Mouse (Mus musculus) cerebellum, adult 9-11 months (tissue): Measurements from ENCODE around the gene Spaca5.
A peak's percentile ranks its signal among the peaks of the same experiment; 100 is the strongest.

ENCODE experiments used
- DNase-seq: peaks from one replicate; pipeline ENCODE4 v3.0.0; 2022

The Spaca5 gene

DNA sequence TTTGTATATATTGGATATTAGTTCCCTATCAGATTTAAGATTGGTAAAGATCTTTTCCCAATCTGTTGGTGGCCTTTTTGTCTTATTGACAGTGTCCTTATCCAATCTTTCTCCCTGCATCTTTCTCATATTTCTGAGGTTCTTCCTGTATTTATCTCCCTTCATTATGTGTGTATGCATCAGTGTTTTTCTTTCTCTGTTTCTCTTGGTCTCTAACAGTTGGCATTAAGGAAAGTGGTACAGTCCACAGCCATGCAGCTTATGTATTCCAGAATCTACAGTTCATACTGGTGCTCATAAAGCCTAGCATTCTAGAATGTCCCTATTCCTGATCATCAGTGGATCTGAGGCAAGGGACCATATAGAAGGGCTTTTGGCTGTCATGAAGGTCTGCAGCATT is at the start of gene Spaca5:
TSS of gene Spaca5 (plus strand) at position 301 of the 400 bp plus-strand sequence.
- DNase-seq: no peak

DNA sequence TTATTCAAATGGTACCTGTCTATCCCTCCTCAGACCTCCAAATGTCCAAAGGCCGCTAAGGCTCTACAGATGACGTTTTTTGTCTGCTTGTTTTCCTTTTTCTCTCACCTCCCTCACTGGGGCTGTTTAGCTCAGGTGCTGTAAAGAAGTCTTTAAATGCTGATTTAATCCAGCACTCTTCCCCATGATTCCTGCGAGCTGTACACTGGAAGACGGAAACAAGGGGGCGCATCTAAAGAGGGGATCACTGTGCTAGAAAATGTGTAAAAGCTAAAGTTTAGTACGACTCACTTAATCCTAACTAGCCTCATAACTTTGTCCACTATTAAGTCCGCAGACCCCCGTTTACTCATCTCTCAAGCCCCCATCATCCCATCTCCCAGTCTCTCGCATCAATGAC is 6.7 kb upstream of the Spaca5 start:
- no peak for DNase-seq

DNA sequence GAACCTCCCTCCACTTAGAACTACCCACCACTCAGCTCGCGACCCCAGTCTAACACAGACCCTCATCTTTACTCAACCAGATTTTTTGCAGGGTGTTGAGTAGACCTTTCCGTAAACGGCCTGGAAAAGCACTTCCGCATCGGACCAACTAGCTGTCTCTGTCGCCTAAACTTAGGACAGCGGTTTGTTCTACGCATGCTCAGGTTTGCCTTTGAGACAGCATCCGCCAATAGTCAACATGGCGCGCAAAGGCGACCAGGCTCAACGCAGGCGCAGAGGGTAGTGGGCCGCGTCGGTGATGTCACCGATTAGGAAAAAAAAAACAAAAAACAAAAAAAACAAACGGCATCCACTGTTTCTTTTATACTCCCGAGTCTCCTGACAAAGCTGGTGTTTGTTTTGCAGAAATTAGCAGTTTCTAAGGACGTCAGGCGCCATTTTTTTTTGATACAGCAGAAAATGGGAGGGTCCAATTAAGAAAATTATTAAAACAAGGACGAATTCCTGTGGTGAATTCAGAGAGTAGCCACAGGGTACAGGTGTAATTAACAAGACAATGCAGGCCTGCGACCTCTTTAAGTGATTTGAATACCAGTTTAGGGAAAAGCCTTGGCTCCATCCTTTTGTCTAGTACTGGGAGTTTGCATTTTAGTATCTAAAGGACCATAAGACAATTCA is 6.2 kb upstream of the Spaca5 start, which contains the start of gene Zfp182:
TSS of gene Zfp182 (minus strand) at position 451 of the 678 bp plus-strand sequence.
- DNase-seq: peak; percentile 81

DNA sequence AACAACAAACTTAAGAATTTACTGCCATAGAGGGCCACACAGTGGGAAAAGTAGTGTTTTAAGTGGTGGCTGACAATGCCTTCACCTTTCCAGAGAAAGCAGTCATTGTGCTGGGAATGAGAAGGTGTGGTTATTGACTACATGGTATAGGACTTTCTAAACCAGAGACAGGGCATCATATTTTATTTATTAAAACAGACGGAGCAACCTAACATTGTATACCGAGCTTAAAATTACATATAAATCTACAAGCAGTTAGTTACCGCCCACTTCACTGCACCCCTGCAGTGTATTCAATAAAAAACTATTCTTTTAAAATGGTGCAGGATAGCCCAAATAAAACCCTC is 5.7 kb upstream of the Spaca5 start:
- DNase-seq: no peak

DNA sequence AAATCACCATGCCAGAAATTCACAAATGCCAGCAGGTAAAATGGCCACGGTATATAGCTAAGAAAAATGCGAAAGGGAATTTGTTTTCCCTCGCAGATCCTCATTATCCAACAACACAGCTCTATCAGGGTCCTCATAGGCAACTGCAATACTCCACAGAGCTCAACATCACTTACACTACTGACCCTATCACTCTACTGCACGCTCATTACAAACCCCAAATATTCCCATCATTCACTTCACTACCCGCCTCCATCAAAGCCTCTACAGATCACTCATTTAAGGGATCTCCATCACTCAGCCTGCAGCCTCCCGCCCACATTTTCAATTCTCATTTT is 20.4 kb downstream of the Spaca5 start:
- DNase-seq: no peak

DNA sequence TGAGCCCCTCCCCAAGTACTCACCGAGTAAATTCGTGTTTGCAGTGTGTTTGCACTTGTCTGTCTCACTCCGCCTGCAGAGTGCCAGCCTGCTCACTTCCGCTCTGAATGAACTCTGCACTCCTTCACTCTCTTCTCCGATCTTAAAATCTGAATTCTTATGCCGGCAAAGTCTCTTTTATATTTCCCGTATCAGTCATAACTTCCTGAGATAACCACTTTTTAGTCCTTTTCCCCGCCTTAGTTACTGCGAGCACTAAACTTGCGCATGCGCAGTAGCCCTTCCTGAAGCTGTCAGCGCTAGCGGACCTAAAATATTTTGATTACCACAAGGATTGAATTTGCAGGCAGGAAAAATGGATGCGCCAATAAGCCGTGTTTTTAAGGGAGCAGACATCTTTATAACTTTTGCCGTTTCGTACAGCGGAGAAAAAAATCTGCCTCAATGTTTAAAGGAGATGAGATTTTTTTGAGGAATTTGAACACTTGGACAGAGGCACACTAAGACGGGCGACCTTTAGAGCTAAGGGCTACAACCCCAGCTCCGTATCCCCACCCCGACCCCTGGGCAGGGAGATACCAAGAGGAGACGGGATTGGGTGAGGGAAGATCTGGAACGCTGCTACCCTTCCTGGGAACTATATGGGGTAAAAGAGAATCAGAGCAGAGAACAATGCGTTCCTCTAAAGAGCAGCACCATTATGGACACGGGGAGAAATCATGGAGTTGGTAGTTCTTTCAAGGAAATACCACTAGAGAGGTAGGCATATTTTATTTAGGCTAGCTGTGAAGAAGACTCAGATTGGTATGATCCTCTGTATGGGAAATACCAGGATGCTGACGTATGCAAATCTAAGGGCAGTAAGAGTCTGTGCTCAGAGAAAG is 21.0 kb downstream of the Spaca5 start, which contains the start of gene Zfp300:
TSS of gene Zfp300 (minus strand) at position 545 of the 884 bp plus-strand sequence.
- peak; percentile 80 for DNase-seq

DNA sequence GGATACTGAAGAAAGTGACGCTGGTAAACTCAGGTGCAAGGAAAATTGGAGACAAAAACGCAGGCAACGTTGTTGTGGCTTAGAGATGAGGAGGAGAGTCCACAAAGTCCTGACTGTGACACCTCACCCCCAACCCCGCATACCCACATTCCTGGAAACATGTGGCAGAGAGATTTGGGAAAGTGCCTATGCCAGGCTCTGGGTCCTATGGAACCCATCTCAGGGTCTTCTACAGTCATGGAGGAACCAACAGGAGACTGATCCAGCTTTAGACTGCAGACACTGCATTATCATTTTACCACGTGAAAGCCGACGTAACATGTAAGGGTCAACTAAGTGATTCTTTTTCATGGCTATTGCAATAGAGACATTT is 21.6 kb downstream of the Spaca5 start:
- no peak for DNase-seq

DNA sequence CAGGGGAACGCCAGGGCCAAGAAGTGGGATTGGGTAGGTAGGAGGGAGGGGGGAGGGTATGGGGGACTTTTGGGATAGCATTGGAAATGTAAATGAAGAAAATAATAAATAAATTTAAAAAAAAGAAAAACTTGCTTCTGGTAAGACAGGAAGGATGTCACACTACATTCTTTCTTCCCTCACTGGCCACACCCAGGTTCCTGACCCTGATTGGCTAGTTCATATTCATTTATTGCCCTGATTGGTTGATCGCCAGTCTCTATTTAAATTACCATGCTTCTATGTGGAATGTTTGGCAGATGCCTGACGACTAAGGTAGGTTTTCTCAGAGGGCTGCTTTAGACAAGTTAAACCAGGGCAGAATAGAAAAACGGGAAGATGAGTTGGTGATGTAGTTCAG is 47.3 kb downstream of the Spaca5 start, which contains the start of gene Ssxa1:
TSS of gene Ssxa1 (plus strand) at position 301 of the 400 bp plus-strand sequence.
- no peak for DNase-seq
